Mouse (Mus musculus) stomach, postnatal 0 days (tissue): ENCODE measurements around the gene Ssbp4.

Source experiments
- CTCF ChIP-seq: IDR thresholded peaks from 2 replicates; pipeline ENCODE4 v1.5.1; 2016; ENCODE audit warnings: antibody characterized with exemption, low read depth, mild to moderate bottlenecking, moderate library complexity
- EP300 ChIP-seq: optimal IDR thresholded peaks from 2 replicates; pipeline ENCODE3; 2016; ENCODE audit warnings: antibody characterized with exemption

- no peak for TF ChIP-seq CTCF
- TF ChIP-seq EP300 = no peak
Observed at GRCm38 (mm10) chr8:70654121-70654520, 45.4 kb upstream of the Ssbp4 start.
